In genomic region chr7:132894841-132895555, GRCm38 (mm10) we compare ENCODE assay signal across 8 mouse cellular contexts. TPM values are rescaled to one million over a fixed set of nuclear protein-coding genes. Genes with fewer than 3 reads are reported as not detected.
A peak's percentile ranks its signal among the peaks of the same experiment; 100 is the strongest.
DNase-seq lines count a peak whose midpoint lies in the region; ATAC-seq lines count a peak whose summit lies in the region.

No protein-coding gene starts in this region.

- peak; percentile 89 for DNase-seq in heart, adult 11 months
- DNase-seq in heart, postnatal 36 days: no peak
- peak; percentile 64 for DNase-seq in 416B (ENCODE audit: low read depth)
- DNase-seq in heart, postnatal 4 days: peak; percentile 72
- no peak for DNase-seq in ovary, postnatal 14 days (ENCODE audit: low spot score)
- DNase-seq in left cerebral cortex, adult 11 months (ENCODE audit: low spot score): no peak
- DNase-seq in thymus, postnatal 4 days: no peak

- intact Hi-C loops in heart, postnatal 36 days (cut with DNase I): loop anchor here (5.0 kb wide), 2 partner anchors 118 to 238 kb away; no protein-coding TSS in a partner anchor

- 0 out of 2 replicates have a peak, but pooled peaks have one; percentile 11 for ATAC-seq in cerebellum, adult (ENCODE audit: insufficient number of reproducible peaks, low FRiP score, low TSS enrichment)

RNA-seq across cellular contexts. Expression of gene Zranb1, which starts 35.9 kb away (rescaled TPM):
- 10 to 100 TPM; 36.3 to 41.7 TPM for total RNA-seq in heart, postnatal 36 days (2021)
- total RNA-seq in heart, postnatal 4 days (2021): 10 to 100 TPM; 35.0 to 36.1 TPM

RNA-seq across cellular contexts. Expression of gene Abraxas2, which starts 36.0 kb away (rescaled TPM):
- 10 to 100 TPM; 18.8 to 23.3 TPM for total RNA-seq in heart, postnatal 36 days (2021)
- 10 to 100 TPM; 24.5 to 24.7 TPM for total RNA-seq in heart, postnatal 4 days (2021)

RNA-seq across cellular contexts. Expression of gene Eef1akmt2, which starts 42.5 kb away (rescaled TPM):
- 10 to 100 TPM in 1 of 2 experiments, 1 to 10 TPM in 1; 8.3 to 10.4 TPM for total RNA-seq in heart, postnatal 36 days (2021)
- total RNA-seq in heart, postnatal 4 days (2021): 10 to 100 TPM; 17.3 to 19.7 TPM

Comparison
In these comparisons a context has a peak if more than half of its experiments do, and no peak if none do; other contexts are left out.
1. DNase-seq: peak in heart, adult 11 months (single experiment), 416B (single experiment) and heart, postnatal 4 days (single experiment); none in heart, postnatal 36 days (0 of 2), ovary, postnatal 14 days (single experiment), left cerebral cortex, adult 11 months (single experiment) and thymus, postnatal 4 days (single experiment).